Mouse (Mus musculus): ENCODE data around the gene Polr2e. TPM values are rescaled to one million over a fixed set of nuclear protein-coding genes. Genes with fewer than 3 reads are reported as not detected.
"Not testable (repeated sequence)": the region's sequence is repeated elsewhere in the genome, so short reads cannot be mapped to it uniquely, and the experiment has no call there.

Polr2e gene
- polyA plus RNA-seq, 1 experiment: 78.3 TPM

DNA sequence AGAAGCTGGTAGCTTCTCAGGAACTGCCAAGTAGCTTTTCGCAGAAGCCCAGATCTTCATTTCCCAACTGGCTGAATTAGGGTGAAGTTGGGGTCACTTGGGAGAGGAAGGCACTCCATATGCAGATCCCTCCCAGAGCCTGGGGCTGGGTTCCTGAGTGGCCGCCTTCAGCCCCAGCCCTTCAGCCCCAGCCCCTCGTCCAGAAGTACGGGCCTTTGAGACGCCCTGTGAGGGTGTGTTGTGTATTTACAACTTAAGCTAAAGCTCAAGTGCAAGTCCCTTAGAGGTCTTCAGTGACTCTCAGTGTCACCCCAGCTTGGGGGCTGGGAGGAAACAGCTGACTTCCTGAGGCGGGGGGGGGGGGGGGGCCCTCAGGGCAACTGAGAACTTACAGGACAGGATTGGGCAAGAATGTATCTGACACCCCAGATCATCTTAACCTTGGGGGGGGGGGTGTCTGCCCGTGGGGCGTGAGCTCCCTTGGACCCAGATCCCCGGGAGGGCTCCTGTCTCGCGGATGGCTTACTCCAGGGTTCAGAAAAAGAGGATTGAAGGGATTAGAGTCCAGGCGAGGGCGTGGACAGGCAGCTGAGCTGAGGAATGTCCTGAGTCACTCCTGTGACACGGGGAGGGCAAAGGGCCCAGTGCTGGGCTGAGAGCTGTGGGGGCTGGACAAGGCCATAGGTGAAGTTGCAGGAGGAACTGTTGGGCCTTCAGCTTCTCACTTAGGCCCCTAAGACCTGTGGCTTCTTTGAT lies 12.2 kb upstream of the Polr2e start:
- Histone ChIP-seq H3K4me1 (ENCODE audit: control insufficient read depth, insufficient read depth, insufficient read length, low read length) (peaks cover 34% of the 10 kb centered on the region), H3K4me3 (ENCODE audit: insufficient read depth, low read depth, low read length) (no peak overlapping the region), H3K27ac (replicated peaks; ENCODE audit: low read depth, low read length) (peak overlapping the region; percentile 94)

DNA sequence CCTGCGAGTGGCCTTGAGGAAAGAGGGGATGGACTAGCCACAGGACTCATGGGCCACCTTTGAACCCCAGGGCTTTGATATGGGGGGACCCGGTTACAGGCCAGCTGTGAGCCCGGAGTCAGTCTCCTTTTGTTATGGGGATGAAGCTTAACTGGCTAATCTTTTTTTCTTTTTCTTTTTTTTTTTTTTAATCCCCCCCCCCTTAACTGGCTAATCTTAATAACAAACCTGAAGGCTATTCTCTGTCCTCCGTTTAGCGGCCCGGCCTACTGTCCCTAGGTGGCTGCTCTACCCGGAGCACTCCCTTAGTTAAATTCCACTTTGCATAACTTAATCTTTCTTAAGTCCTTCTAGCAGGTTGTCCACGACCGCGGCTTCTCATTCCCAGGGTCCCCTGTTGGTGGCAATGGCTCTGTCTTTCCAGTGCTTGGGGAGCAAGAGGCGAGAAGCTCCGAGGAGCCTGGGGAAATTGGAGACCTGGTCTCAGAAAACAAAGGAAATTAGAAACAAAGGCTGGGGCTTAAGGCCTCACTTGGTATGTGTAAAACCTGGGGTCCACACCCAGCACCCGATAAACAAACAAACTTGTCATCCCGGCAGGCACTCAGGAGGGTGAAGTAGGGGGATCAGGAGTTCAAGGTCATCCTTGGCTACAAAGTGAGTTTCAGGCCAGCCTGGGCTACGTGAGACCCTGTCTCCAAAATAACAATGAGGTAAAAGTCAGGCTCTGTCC lies 11.5 kb upstream of the Polr2e start:
- H3K27ac ChIP-seq (replicated peaks; ENCODE audit: low read depth, low read length): peak overlapping the region; percentile 94
- H3K4me3 ChIP-seq (ENCODE audit: insufficient read depth, low read depth, low read length): no peak overlapping the region
- H3K4me1 ChIP-seq (ENCODE audit: control insufficient read depth, insufficient read depth, insufficient read length, low read length): peaks cover 34% of the 10 kb centered on the region

DNA sequence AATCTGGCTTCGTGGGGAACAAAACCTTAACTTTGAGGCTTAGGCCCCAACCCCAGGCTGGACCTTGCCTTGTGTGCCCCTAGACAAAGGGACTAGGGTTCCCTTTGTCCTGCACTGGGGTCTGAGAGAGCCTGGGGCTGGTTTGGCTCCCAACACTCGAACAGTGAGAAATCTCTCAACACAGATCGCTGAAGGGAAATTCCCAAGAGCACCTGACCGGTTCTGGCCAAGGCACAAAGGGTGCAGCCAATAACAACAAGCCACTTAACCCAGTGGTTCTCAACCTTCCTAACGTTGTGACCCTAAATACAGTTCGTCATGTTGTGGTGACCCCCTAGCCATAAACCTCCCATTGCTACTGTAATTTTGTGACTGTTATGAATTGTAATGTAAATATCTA lies 10.6 kb upstream of the Polr2e start:
- no peak overlapping the region for H3K4me3 ChIP-seq (ENCODE audit: insufficient read depth, low read depth, low read length)
- peaks cover 27% of the 10 kb centered on the region for H3K4me1 ChIP-seq (ENCODE audit: control insufficient read depth, insufficient read depth, insufficient read length, low read length)
- H3K27ac ChIP-seq (replicated peaks; ENCODE audit: low read depth, low read length): peak overlapping the region; percentile 94

DNA sequence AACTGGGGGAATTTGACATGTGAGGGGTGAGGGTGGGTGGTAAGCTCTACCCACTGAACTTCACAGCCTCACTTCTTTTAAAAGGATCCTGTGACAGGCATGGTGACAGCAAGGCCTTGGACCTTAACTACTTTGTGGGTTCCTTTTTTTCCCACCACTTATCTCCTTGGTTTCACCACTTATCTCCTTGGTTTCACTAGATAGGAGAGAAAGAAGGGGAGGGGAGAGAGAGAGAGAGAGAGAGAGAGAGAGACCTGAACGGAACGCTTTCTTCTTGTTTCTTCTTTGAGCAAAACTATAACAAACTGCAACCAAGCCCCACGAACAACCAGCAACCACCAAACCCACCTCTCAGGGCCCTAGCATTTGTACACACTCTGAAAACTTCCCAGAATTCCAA lies 9.2 kb upstream of the Polr2e start:
- no peak overlapping the region for H3K4me3 ChIP-seq (ENCODE audit: insufficient read depth, low read depth, low read length)
- no peak overlapping the region for H3K27ac ChIP-seq (replicated peaks; ENCODE audit: low read depth, low read length)
- H3K4me1 ChIP-seq (ENCODE audit: control insufficient read depth, insufficient read depth, insufficient read length, low read length): peaks cover 27% of the 10 kb centered on the region

DNA sequence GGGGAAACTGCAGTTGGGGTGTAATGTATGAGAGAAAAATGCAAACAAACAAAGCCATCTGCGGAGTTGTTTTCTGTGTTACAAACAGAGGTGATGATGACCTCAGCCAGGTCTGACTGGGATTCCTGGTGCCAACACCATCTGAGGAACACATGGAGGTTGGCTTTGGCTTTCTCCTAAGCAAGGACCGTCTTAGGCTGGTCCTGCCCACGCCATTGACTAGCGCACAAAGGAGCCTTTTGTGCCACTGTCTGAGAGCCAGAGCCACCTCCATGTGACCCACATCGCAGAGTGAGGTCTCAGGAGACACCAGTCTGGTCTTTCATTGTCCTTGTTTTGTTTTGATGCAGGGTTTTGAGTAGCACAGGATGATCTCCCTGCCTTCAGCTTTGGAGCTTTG lies 8.8 kb upstream of the Polr2e start:
- Histone ChIP-seq H3K27ac (replicated peaks; ENCODE audit: low read depth, low read length) (no peak overlapping the region), H3K4me1 (ENCODE audit: control insufficient read depth, insufficient read depth, insufficient read length, low read length) (peaks cover 27% of the 10 kb centered on the region), H3K4me3 (ENCODE audit: insufficient read depth, low read depth, low read length) (no peak overlapping the region)

DNA sequence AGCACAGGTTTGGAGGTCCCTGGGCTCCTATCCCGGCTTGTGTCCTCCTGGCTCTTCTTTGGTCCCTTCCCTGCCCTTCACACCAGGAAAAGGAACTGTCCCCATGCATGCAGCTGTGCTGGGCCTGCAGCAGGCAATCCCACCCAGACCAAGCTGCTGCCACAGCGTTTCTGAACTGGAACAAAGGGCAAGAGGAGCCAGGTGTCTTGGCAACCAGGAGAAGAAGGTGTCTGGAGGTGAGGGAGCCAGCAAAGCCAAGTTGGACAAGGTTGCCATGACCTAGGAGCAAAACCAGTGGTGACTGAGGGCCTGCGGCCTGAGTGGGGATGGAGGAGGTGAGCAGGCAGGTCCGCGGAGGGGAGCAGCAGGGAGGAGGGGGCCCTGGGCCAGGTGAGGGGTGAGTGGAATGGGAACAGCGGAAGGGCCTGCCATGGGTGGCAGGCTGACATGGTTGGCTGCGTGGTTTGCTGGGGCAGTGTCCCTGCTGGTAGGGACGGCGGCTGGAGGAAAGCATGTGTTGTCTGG lies 7.5 kb upstream of the Polr2e start, which contains the start of gene Gpx4:
TSS of gene Gpx4 (plus strand) at position 126 of the 525 bp plus-strand sequence.
- Histone ChIP-seq H3K4me1 (ENCODE audit: control insufficient read depth, insufficient read depth, insufficient read length, low read length) (peaks cover 22% of the 10 kb centered on the region), H3K4me3 (ENCODE audit: insufficient read depth, low read depth, low read length) (no peak within 1 kb of the TSS), H3K27ac (replicated peaks; ENCODE audit: low read depth, low read length) (no peak within 1 kb of the TSS)

DNA sequence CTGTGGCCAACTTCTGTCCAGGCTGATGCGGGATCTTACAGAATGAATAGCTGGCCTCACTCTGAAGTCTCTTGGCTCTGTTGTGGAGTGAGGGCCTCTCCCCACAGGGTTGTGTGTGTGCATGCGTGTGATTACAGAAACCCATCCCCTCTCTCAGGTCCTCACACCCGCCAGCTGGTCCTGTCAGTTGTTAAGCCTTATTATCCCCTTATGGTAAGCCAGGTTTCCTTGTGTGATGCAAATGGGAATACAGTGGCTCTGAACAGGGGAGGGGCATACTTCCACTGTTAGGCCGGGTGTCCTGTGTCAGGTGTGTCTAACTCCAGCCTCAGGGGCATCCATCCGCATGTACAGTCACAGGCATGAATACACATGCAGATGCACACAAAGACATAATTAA lies 6.2 kb upstream of the Polr2e start:
- Histone ChIP-seq H3K27ac (replicated peaks; ENCODE audit: low read depth, low read length) (no peak overlapping the region), H3K4me1 (ENCODE audit: control insufficient read depth, insufficient read depth, insufficient read length, low read length) (peaks cover 14% of the 10 kb centered on the region; the same call in 1 of the 2 replicates), H3K4me3 (ENCODE audit: insufficient read depth, low read depth, low read length) (no peak overlapping the region)

DNA sequence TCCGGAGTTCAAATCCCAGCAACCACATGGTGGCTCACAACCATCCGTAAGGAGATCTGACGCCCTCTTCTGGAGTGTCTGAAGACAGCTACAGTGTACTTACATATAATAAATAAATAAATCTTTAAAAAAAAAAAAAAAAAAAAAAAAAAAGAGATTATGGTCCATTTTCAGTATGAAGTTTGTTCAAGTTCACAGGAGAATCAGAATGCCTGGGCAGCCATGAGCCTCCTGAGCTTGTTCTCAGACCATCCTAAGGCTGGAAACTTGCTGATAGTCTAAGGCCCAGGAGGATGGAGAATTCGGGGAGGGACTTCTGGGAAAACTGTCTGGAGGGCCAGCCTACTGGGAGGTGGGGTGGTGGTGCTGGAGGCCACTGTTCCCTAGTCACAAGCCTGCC lies 5.8 kb upstream of the Polr2e start:
- H3K4me1 ChIP-seq (ENCODE audit: control insufficient read depth, insufficient read depth, insufficient read length, low read length): peaks cover 10% of the 10 kb centered on the region; the same call in 1 of the 2 replicates
- H3K4me3 ChIP-seq (ENCODE audit: insufficient read depth, low read depth, low read length); H3K27ac ChIP-seq (replicated peaks; ENCODE audit: low read depth, low read length): not testable (repeated sequence)

DNA sequence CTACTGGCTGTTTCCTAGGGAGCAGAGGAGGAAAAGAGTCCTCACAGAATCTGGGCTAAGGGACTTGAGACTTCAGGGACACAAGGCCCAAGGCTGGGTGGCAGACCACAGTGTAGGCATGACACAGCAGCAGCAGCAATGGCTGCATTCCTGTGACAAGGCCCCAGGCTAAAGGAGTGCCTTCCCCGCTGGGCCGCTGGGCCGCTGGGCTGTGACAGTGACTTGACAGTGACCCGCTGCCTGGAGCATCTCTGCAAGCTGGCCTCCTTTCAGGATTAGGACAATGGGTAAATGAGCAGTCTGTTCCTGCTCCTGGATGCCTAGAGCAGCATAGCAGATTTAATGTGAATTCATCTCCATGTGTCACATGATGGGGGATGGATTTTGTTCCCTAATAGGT lies 4.5 kb upstream of the Polr2e start:
- Histone ChIP-seq H3K27ac (replicated peaks; ENCODE audit: low read depth, low read length) (no peak overlapping the region), H3K4me3 (ENCODE audit: insufficient read depth, low read depth, low read length) (no peak overlapping the region), H3K4me1 (ENCODE audit: control insufficient read depth, insufficient read depth, insufficient read length, low read length) (0 out of 2 replicates have a peak, but pooled peaks cover 4% of the 10 kb centered on the region)

DNA sequence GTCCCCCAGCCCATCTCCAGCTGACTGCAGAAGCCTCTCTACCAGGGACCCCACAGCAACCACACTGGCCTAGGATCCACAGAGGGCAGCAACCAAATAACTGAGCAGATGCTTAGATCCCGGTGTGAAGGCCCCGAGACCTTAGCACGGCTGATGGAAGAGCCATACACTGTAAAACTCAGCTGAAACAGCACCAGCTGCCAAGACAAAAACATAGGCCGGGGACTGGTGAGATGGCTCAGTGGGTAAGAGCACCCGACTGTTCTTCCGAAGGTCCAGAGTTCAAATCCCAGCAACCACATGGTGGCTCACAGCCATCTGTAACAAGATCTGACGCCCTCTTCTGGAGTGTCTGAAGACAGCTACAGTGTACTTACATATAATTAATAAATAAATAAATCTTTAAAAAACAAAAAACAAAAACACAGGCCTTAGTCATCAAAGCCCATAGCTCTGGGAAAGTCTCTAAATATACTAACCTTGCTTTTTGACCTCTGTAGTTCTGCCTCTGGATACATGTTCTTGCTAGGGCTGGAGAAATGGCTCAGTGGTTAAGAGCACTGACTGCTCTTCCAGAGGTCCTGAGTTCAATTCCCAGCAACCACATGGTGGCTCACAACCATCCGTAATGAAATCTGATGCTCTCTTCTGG lies 1.9 kb upstream of the Polr2e start:
- not testable (repeated sequence) for H3K4me3 ChIP-seq (ENCODE audit: insufficient read depth, low read depth, low read length); H3K4me1 ChIP-seq (ENCODE audit: control insufficient read depth, insufficient read depth, insufficient read length, low read length); H3K27ac ChIP-seq (replicated peaks; ENCODE audit: low read depth, low read length)

DNA sequence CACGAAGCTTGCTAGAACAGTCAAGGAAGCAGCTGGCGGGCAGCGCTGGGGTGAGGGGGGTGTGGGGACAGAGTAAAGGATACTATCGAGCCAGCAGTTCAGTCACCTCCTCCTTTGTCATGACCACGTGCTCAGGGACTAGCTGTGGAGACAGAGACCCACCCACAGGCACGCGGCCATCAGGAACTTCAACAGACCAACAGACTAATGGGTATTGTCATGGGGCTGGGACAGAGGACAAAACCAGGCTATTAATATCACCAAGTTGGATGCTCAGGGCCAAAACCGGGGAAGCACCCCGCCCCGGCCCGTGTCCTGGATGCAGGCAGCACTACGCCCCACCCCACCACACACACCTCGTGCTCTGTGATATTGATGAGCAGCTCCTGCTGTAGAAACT lies 2.8 kb downstream of the Polr2e start:
- Histone ChIP-seq H3K4me1 (ENCODE audit: control insufficient read depth, insufficient read depth, insufficient read length, low read length) (peaks cover 27% of the 10 kb centered on the region), H3K27ac (replicated peaks; ENCODE audit: low read depth, low read length) (peak overlapping the region; percentile 5), H3K4me3 (ENCODE audit: insufficient read depth, low read depth, low read length) (no peak overlapping the region)

DNA sequence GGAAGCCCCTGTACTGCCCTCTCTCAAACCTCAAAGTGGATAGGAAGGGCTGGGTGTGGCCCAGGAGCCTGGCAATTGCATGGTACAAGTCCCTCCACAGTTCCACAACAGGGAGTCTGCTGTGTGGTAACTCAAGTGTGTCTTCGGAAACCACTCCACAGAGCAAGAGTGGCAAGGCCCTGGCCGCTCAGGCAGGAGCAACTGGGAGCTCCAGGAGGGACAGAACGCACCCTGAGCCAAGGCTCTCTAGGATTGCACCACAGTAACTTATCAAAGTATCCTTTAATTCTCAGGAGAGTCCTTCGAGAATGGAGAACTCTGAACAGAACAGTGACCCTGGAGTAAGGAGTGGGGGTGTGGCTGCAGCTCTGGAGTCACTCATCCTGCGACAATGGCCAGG lies 3.9 kb downstream of the Polr2e start:
- peaks cover 27% of the 10 kb centered on the region for H3K4me1 ChIP-seq (ENCODE audit: control insufficient read depth, insufficient read depth, insufficient read length, low read length)
- H3K4me3 ChIP-seq (ENCODE audit: insufficient read depth, low read depth, low read length): no peak overlapping the region
- H3K27ac ChIP-seq (replicated peaks; ENCODE audit: low read depth, low read length): peak overlapping the region; percentile 63

DNA sequence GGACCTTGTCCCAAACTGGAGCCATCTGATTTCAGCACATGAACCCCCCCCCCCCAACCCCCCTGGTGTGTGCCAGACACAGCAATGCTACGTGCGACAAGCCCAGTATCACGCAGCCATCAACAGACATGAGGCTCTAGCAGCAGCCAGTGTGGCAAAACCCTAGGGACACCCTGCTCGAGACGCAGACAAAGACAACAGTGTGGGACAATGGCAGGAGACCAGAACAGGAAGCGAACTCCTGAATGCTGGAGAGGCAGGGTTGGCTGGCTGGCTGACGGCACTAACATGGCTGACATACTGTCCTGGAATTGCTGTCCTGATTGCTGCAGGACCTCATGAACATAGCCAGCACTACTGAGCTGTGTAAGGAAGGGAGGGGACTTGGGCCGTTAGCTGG lies 4.4 kb downstream of the Polr2e start:
- peak overlapping the region; percentile 63 for H3K27ac ChIP-seq (replicated peaks; ENCODE audit: low read depth, low read length)
- no peak overlapping the region for H3K4me3 ChIP-seq (ENCODE audit: insufficient read depth, low read depth, low read length)
- peaks cover 27% of the 10 kb centered on the region for H3K4me1 ChIP-seq (ENCODE audit: control insufficient read depth, insufficient read depth, insufficient read length, low read length)

DNA sequence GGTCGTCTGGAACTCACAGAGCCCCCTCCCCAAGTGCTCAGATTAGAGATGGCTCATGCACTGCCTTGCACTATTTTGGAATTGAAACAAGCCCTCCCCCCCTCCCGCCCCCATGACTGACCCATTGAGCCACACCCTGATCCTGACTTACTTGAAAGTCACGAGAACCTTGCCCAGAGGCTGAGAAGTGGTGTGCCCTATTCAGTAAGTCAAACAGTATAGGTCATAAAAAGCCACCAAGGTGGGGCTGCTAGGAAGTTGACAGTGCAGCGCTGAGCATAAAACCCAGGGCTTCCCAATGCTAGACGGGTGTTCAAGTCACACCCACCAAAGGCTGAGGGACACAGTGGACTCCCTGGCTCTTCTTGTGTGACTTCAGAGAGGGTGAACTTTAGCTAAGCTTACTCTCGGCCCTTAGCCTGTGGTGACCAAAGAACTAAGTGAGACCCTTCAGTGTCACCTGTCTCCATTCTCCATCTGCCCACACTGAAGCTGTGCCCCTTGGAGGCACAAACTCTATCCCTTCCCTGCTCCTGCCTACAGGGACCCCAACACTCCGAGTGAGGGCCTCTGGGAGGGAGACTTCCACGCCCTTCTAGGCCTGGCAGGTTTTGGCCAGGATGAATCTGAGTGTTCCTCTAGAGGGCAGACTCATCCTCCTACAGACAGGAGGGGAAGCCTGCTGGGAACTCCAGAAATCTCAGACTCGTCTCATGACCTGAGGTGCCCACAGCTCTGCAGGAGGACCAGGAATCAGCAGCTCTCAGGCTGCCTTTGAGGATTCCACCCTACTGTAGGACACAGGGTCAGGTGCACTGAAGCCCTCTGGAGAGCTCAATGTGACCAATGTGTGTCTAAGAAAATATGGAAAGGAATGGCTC lies 5.8 kb downstream of the Polr2e start:
- Histone ChIP-seq H3K4me1 (ENCODE audit: control insufficient read depth, insufficient read depth, insufficient read length, low read length) (peaks cover 27% of the 10 kb centered on the region), H3K4me3 (ENCODE audit: insufficient read depth, low read depth, low read length) (no peak overlapping the region), H3K27ac (replicated peaks; ENCODE audit: low read depth, low read length) (peak overlapping the region; percentile 46)

Data from brown adipose tissue, adult 24 weeks (tissue).